Mouse (Mus musculus): ENCODE data around the gene Gpx5. TPM values are rescaled to one million over a fixed set of nuclear protein-coding genes. Genes with fewer than 3 reads are reported as not detected.
A peak's percentile ranks its signal among the peaks of the same experiment; 100 is the strongest.

Gpx5 gene
- polyA plus RNA-seq, 1 experiment from 2014 or later: not detected

GRCm38 (mm10) chr13:21304483-21305066, 12.0 kb upstream of the Gpx5 start:
- no peak overlapping the region for H3K4me2 ChIP-seq
- no peak for ATAC-seq (ENCODE audit: low FRiP score)
- H3K4me3 ChIP-seq: no peak overlapping the region
- H3K4me1 ChIP-seq (replicated peaks): no peaks in the 10 kb centered on the region
- no peaks in the 10 kb centered on the region for H3K9me3 ChIP-seq
- H3K36me3 ChIP-seq: no peaks in the 10 kb centered on the region
- H3K9ac ChIP-seq: no peak overlapping the region
- WGBS: 83% methylated on average over 3 of the region's 3 CpGs
- H3K27ac ChIP-seq: no peak overlapping the region
- no peaks in the 10 kb centered on the region for H3K27me3 ChIP-seq

DNA sequence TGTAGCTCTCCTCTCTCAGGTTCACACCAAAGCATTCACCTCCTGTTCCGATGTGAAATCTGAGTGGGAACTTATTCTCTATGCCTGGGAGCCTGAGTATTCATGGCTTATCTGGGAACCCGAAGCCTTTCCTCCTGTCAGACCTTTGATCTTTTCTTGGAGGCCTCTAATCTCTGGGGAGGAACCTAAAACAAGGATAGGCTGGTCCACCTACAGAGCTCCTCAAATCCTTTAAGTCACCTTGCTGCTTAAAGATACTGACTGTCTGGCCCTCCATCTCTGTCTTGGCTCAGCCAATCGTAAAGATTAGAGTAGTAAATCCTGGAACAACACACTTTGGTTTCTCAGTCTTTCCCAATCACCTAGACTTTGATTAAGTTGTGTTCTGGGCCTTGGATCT, 6.0 kb upstream of the Gpx5 start:
- Histone ChIP-seq H3K4me2 (no peak overlapping the region), H3K9ac (no peak overlapping the region), H3K4me1 (replicated peaks) (no peaks in the 10 kb centered on the region), H3K27ac (no peak overlapping the region), H3K27me3 (no peaks in the 10 kb centered on the region), H3K9me3 (no peaks in the 10 kb centered on the region), H3K4me3 (no peak overlapping the region), H3K36me3 (no peaks in the 10 kb centered on the region)
- 68% methylated on average over 3 of the region's 3 CpGs for WGBS
- ATAC-seq (ENCODE audit: low FRiP score): no peak

DNA sequence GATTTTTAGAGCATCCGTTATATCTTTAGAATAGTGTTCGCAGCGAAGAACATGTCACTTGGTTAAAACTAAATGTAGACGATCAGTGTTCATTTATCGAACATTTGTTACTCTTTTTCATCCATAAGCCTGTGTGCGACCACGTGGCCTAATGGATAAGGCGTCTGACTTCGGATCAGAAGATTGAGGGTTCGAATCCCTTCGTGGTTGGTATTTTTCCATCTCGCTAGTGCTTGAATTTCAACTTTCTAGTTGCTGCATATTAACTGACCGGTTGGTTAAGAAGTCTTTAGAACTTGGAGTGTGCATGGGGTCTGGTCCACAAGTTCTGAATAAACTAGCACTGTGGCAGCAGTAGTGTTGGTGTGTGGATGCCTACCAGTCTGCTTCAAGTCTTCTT, 13.0 kb downstream of the Gpx5 start:
- H3K4me2 ChIP-seq: peak overlapping the region; percentile 56
- H3K27ac ChIP-seq: no peak overlapping the region
- H3K9me3 ChIP-seq: no peaks in the 10 kb centered on the region
- peak overlapping the region; percentile 61; the same call in 1 of the 2 replicates for H3K9ac ChIP-seq
- under 1% methylated on average over 13 of the region's 13 CpGs for WGBS
- H3K4me3 ChIP-seq: peak overlapping the region; percentile 48
- peaks cover 11% of the 10 kb centered on the region; the same call in 1 of the 2 replicates for H3K4me1 ChIP-seq (replicated peaks)
- peak; percentile 56 for ATAC-seq (ENCODE audit: low FRiP score)
- H3K36me3 ChIP-seq: no peaks in the 10 kb centered on the region
- peaks cover 10% of the 10 kb centered on the region for H3K27me3 ChIP-seq

- Histone ChIP-seq H3K4me1 (replicated peaks) (peaks cover 11% of the 10 kb centered on the region; the same call in 1 of the 2 replicates), H3K9ac (peak overlapping the region; percentile 61), H3K36me3 (no peaks in the 10 kb centered on the region), H3K4me3 (peak overlapping the region; percentile 48), H3K9me3 (no peaks in the 10 kb centered on the region), H3K27me3 (peaks cover 10% of the 10 kb centered on the region), H3K27ac (no peak overlapping the region), H3K4me2 (peak overlapping the region; percentile 56)
- 11% methylated on average over 8 of the region's 8 CpGs for WGBS
- 0 out of 2 replicates have a peak, but pooled peaks have one; percentile 11 for ATAC-seq (ENCODE audit: low FRiP score)
Observed at GRCm38 (mm10) chr13:21279076-21279475, 13.5 kb downstream of the Gpx5 start.

GRCm38 (mm10) chr13:21276551-21276950, 16.0 kb downstream of the Gpx5 start:
- H3K4me2 ChIP-seq: peak overlapping the region; percentile 66
- H3K4me3 ChIP-seq: peak overlapping the region; percentile 57
- peaks cover 11% of the 10 kb centered on the region; the same call in 1 of the 2 replicates for H3K4me1 ChIP-seq (replicated peaks)
- H3K9me3 ChIP-seq: no peaks in the 10 kb centered on the region
- peak; percentile 17; the same call in 1 of the 2 replicates for ATAC-seq (ENCODE audit: low FRiP score)
- peaks cover 18% of the 10 kb centered on the region for H3K27me3 ChIP-seq
- under 1% methylated on average over 9 of the region's 9 CpGs for WGBS
- no peak overlapping the region for H3K27ac ChIP-seq
- H3K9ac ChIP-seq: peak overlapping the region; percentile 69
- H3K36me3 ChIP-seq: no peaks in the 10 kb centered on the region

GRCm38 (mm10) chr13:21275815-21276550, 16.5 kb downstream of the Gpx5 start:
- Histone ChIP-seq H3K36me3 (no peaks in the 10 kb centered on the region), H3K4me1 (replicated peaks) (peaks cover 11% of the 10 kb centered on the region; the same call in 1 of the 2 replicates), H3K4me3 (peak overlapping the region; percentile 57), H3K4me2 (peak overlapping the region; percentile 66), H3K9ac (peak overlapping the region; percentile 70), H3K9me3 (no peaks in the 10 kb centered on the region), H3K27me3 (peaks cover 18% of the 10 kb centered on the region), H3K27ac (peak overlapping the region; percentile 70; the same call in 1 of the 2 replicates)
- WGBS: 0% methylated on average over 25 of the region's 25 CpGs
- ATAC-seq (ENCODE audit: low FRiP score): peak; percentile 78

DNA sequence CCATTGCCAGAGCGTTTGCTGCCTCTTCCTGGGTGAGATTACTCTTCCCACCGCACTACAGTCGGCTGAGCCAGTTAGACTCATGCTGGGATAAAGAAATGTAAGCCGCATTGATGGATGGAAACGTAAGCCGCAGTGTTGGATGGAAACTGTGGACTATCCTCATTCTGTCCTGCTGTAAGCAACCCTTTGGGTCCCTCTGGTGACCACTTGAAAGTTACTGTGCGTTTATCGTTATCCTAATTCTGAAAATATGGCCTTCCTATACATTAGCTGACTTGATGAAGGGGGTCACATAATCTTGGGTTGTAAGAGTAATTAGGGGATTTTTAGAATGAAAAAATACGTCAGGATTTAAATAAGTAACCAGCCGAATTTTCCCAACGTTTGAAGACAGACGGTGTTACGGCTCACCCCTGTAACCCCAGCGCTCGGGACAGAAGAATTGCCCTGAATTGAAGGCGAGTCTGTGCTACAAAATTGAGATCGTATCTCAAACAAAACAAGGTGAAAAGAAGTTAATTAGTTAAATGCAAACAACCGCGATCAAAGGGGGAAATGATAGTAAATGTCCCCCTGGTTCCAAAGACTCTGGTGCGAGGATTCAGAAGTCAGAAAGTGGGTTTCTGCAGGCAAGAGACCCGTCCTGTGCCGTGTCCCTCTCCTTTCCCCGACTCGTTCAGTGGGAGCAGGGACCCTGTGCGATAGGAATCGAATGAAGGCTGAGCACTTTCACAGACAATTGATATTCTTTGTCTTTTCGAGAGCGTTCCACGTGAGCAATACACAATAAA, 17.3 kb downstream of the Gpx5 start:
- H3K4me3 ChIP-seq: peak overlapping the region; percentile 57
- H3K27ac ChIP-seq: peak overlapping the region; percentile 70
- H3K9me3 ChIP-seq: no peaks in the 10 kb centered on the region
- H3K4me2 ChIP-seq: peak overlapping the region; percentile 66
- WGBS: under 1% methylated on average over 29 of the region's 29 CpGs
- H3K4me1 ChIP-seq (replicated peaks): peaks cover 11% of the 10 kb centered on the region; the same call in 1 of the 2 replicates
- H3K36me3 ChIP-seq: no peaks in the 10 kb centered on the region
- peak; percentile 76 for ATAC-seq (ENCODE audit: low FRiP score)
- H3K27me3 ChIP-seq: peaks cover 18% of the 10 kb centered on the region
- H3K9ac ChIP-seq: peak overlapping the region; percentile 70

- Histone ChIP-seq H3K36me3 (no peaks in the 10 kb centered on the region), H3K4me2 (peak overlapping the region; percentile 32), H3K27me3 (peaks cover 23% of the 10 kb centered on the region), H3K9me3 (no peaks in the 10 kb centered on the region), H3K4me1 (replicated peaks) (peaks cover 3% of the 10 kb centered on the region; the same call in 1 of the 2 replicates), H3K9ac (no peak overlapping the region), H3K4me3 (peak overlapping the region; percentile 14; the same call in 1 of the 2 replicates), H3K27ac (no peak overlapping the region)
- no peak for ATAC-seq (ENCODE audit: low FRiP score)
- 6% methylated on average over 1 of the region's 1 CpGs for WGBS
Observed at GRCm38 (mm10) chr13:21268262-21268661, 24.3 kb downstream of the Gpx5 start.

GRCm38 (mm10) chr13:21267541-21267940, 25.0 kb downstream of the Gpx5 start:
- H3K4me2 ChIP-seq: peak overlapping the region; percentile 32
- 0 out of 2 replicates have a peak overlapping the region, but pooled peaks have one; percentile 14 for H3K4me3 ChIP-seq
- H3K27me3 ChIP-seq: peaks cover 24% of the 10 kb centered on the region
- H3K4me1 ChIP-seq (replicated peaks): peaks cover 3% of the 10 kb centered on the region; the same call in 1 of the 2 replicates
- no peaks in the 10 kb centered on the region for H3K9me3 ChIP-seq
- no peak overlapping the region for H3K27ac ChIP-seq
- H3K36me3 ChIP-seq: no peaks in the 10 kb centered on the region
- no peak for ATAC-seq (ENCODE audit: low FRiP score)
- no peak overlapping the region for H3K9ac ChIP-seq
- 13% methylated on average over 4 of the region's 4 CpGs for WGBS

DNA sequence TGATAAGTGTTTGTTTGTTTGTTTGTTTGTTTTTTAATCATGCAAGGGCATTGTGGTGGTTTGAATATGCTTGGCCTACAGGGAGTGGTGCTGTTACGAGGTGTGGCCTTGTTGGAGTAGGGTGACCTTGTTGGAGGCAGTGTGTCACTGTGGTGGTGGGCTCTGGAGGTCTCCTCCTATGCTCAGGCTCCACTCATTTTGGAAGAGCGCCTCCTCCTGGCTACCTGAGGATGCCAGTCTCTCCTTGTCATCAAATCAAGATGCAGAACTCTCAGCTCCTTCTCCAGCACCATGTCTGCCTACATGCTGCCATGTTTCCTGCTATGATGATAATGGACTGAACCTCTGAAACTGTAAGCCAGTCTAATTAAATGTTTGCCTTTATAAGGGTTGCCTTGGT, 26.8 kb downstream of the Gpx5 start:
- Histone ChIP-seq H3K4me3 (no peak overlapping the region), H3K36me3 (no peaks in the 10 kb centered on the region), H3K9me3 (no peaks in the 10 kb centered on the region), H3K27ac (no peak overlapping the region), H3K4me2 (no peak overlapping the region), H3K27me3 (peaks cover 35% of the 10 kb centered on the region), H3K9ac (no peak overlapping the region), H3K4me1 (replicated peaks) (peaks cover 3% of the 10 kb centered on the region; the same call in 1 of the 2 replicates)
- no peak for ATAC-seq (ENCODE audit: low FRiP score)
- WGBS: 50% methylated on average over 2 of the region's 2 CpGs

DNA sequence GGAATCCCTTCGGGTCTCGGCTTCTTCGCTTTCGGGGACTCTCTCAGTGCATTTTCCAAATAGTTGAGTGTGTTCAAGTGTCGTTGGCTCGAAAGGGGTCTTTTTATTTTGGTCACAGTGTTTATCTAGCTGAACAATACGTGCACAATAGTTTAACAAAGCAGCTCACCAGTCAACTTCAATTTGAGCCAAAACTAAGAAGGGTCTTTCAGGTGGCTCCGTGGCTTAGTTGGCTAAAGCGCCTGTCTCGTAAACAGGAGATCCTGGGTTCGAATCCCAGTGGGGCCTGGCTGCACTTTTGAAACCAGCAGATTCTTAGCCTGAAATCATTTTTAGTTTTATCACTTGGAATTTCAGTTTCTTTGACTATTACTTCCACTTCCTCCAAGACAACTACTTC, 28.2 kb downstream of the Gpx5 start:
- Histone ChIP-seq H3K9me3 (no peaks in the 10 kb centered on the region), H3K27me3 (peaks cover 36% of the 10 kb centered on the region), H3K27ac (no peak overlapping the region), H3K4me2 (peak overlapping the region; percentile 45), H3K4me3 (peak overlapping the region; percentile 37), H3K4me1 (replicated peaks) (peaks cover 12% of the 10 kb centered on the region), H3K9ac (no peak overlapping the region), H3K36me3 (no peaks in the 10 kb centered on the region)
- no peak for ATAC-seq (ENCODE audit: low FRiP score)
- WGBS: 2% methylated on average over 11 of the region's 11 CpGs

GRCm38 (mm10) chr13:21263910-21264309, 28.6 kb downstream of the Gpx5 start:
- peaks cover 13% of the 10 kb centered on the region for H3K4me1 ChIP-seq (replicated peaks)
- 2% methylated on average over 11 of the region's 11 CpGs for WGBS
- peaks cover 36% of the 10 kb centered on the region for H3K27me3 ChIP-seq
- H3K9me3 ChIP-seq: no peaks in the 10 kb centered on the region
- ATAC-seq (ENCODE audit: low FRiP score): no peak
- H3K4me3 ChIP-seq: peak overlapping the region; percentile 37
- no peak overlapping the region for H3K27ac ChIP-seq
- H3K4me2 ChIP-seq: peak overlapping the region; percentile 45
- H3K9ac ChIP-seq: no peak overlapping the region
- H3K36me3 ChIP-seq: no peaks in the 10 kb centered on the region

All from hindbrain, embryonic 13.5 days (tissue).